Mouse (Mus musculus): ENCODE results near the gene Vmn1r55. TPM values are rescaled to one million over a fixed set of nuclear protein-coding genes. Genes with fewer than 3 reads are reported as not detected.
A peak's percentile ranks its signal among the peaks of the same experiment; 100 is the strongest.
"Not testable (repeated sequence)": the region's sequence is repeated elsewhere in the genome, so short reads cannot be mapped to it uniquely, and the experiment has no call there.

Gene Vmn1r55
- polyA plus RNA-seq, 1 experiment from 2014 or later, result 0.05 TPM

DNA sequence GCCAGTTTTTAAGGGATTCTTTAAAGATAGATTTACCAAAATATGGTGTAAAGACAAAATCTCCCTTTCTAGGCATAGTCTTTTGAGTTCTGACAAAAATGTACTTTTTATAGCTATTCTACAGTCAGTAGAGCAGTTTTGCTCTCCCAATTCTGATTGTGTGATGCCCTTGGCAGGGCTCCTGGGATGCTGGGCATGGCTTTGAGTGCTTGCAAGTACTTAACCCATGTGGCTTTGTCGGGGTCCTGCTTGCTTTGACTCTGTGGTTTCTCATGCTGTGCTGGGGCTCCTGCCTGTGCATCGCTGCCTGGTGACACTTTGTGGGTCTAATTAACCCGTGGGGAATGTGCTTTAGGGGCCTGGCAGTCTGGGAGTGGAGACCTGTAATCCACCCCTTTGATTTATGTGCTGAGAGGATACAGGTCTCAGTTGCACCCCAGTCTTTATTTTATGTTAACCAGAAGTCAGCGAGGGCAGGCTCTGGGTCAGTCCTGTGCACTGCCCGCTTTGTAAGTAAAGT is 62.5 kb downstream of the Vmn1r55 start:
- Histone ChIP-seq H3K36me3 (ENCODE audit: control insufficient read depth, insufficient read depth, low read length) (peaks cover 2% of the 10 kb centered on the region; the same call in 1 of the 2 replicates), H3K4me1 (replicated peaks; ENCODE audit: control insufficient read depth, insufficient read depth, low read length) (no peaks in the 10 kb centered on the region), H3K4me2 (replicated peaks; ENCODE audit: low read depth, low read length) (no peak overlapping the region), H3K9me3 (ENCODE audit: control insufficient read depth, low read length) (no peaks in the 10 kb centered on the region), H3K4me3 (ENCODE audit: low read depth, low read length) (no peak overlapping the region), H3K27ac (ENCODE audit: low read depth, low read length) (no peak overlapping the region), H3K9ac (ENCODE audit: low read depth, low read length) (no peak overlapping the region), H3K27me3 (ENCODE audit: control insufficient read depth, insufficient read depth, low read length) (no peaks in the 10 kb centered on the region)
- ATAC-seq (ENCODE audit: low FRiP score), result no peak
- 85% methylated on average over 5 of the region's 5 CpGs for WGBS
- DNase-seq (ENCODE audit: low spot score), result no peak

DNA sequence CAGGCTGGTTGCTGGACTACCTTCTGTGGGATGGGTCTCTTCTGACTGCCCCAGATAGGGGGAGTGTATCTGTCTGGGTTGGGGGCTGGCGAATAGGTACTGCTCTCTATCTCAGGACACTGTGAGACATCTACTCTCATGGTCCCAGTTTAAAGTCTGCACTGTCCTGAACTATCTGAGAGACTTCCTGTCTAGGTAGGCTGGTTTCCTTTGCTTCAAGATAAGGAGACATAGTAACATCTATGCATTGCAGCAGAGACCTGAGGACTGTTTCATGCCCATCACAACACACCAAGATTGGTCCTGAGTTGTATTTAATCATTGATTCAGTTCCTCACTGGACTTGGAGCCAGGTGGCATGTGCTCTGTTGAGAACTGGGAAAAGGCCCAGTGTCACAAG is 64.0 kb downstream of the Vmn1r55 start:
- H3K9ac ChIP-seq (ENCODE audit: low read depth, low read length), result no peak overlapping the region
- 100% methylated on average over 1 of the region's 1 CpGs for WGBS
- no peak overlapping the region for H3K4me3 ChIP-seq (ENCODE audit: low read depth, low read length)
- H3K27ac ChIP-seq (ENCODE audit: low read depth, low read length), result no peak overlapping the region
- DNase-seq (ENCODE audit: low spot score), result no peak
- no peak overlapping the region for H3K4me2 ChIP-seq (replicated peaks; ENCODE audit: low read depth, low read length)
- peaks cover 3% of the 10 kb centered on the region; the same call in 1 of the 2 replicates for H3K36me3 ChIP-seq (ENCODE audit: control insufficient read depth, insufficient read depth, low read length)
- ATAC-seq (ENCODE audit: low FRiP score), result no peak
- H3K4me1 ChIP-seq (replicated peaks; ENCODE audit: control insufficient read depth, insufficient read depth, low read length), result no peaks in the 10 kb centered on the region
- no peaks in the 10 kb centered on the region for H3K27me3 ChIP-seq (ENCODE audit: control insufficient read depth, insufficient read depth, low read length)
- no peaks in the 10 kb centered on the region for H3K9me3 ChIP-seq (ENCODE audit: control insufficient read depth, low read length)

DNA sequence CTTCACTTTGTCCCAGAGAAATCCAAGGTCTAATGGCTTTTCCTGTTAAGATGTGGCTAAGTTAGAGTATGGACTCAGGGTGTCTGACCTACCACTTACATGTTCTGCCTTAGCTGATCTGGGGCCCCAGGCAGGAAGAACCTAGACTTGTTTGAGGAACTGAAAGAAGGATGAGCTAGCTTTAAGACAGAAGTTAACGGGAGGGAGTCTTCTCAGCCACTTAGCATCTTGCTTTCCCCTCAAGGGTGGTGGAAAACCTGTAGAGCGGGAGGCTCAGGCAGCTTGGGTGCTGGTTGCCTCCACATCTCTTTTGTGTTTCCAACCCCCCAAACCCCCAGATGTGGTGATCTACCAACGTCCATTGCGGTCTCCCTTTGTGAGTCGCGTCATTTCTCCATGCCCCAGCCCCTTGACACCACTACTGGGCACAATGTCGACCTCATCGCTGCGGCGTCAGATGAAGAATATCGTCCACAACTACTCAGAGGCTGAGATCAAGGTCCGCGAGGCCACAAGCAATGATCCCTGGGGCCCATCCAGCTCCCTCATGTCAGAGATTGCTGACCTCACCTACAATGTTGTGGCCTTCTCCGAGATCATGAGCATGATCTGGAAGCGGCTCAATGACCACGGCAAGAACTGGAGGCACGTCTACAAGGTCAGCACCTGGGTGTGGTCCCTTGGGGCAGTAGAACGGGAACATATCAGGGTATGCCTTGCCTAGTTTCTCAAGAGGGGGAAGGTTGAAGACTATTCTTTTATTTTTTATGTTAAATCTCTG is 66.0 kb downstream of the Vmn1r55 start:
- Histone ChIP-seq H3K4me1 (replicated peaks; ENCODE audit: control insufficient read depth, insufficient read depth, low read length) (no peaks in the 10 kb centered on the region), H3K9me3 (ENCODE audit: control insufficient read depth, low read length) (no peaks in the 10 kb centered on the region), H3K27ac (ENCODE audit: low read depth, low read length) (no peak overlapping the region), H3K4me2 (replicated peaks; ENCODE audit: low read depth, low read length) (no peak overlapping the region), H3K27me3 (ENCODE audit: control insufficient read depth, insufficient read depth, low read length) (no peaks in the 10 kb centered on the region), H3K36me3 (ENCODE audit: control insufficient read depth, insufficient read depth, low read length) (peaks cover 5% of the 10 kb centered on the region; the same call in 1 of the 2 replicates), H3K4me3 (ENCODE audit: low read depth, low read length) (no peak overlapping the region), H3K9ac (ENCODE audit: low read depth, low read length) (no peak overlapping the region)
- WGBS, result 95% methylated on average over 18 of the region's 18 CpGs
- DNase-seq (ENCODE audit: low spot score) (no peak), ATAC-seq (ENCODE audit: low FRiP score) (no peak)

DNA sequence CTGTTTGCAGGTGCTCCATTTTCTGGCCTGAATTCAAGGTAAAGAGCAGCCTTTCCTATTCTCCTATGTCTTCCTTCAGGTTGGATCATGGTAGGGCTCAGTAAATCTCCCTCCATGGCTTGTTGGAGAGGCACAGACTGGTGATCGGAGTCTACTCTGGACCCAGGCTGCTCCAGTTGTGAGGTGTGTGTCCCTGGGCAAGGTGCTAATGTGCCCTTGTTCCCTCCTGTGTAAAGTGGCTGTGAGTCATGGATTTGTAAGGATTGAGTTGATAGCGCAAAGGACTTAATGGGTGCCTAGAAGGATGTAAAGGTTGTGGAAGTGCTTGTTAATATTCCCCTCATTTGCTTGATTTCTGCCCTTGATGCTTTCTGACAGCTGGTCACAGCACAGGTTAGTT is 67.5 kb downstream of the Vmn1r55 start:
- DNase-seq (ENCODE audit: low spot score) (no peak), ATAC-seq (ENCODE audit: low FRiP score) (no peak)
- no peak overlapping the region; the same call in 1 of the 2 replicates for H3K4me3 ChIP-seq (ENCODE audit: low read depth, low read length)
- WGBS, result 95% methylated on average over 2 of the region's 2 CpGs
- H3K27me3 ChIP-seq (ENCODE audit: control insufficient read depth, insufficient read depth, low read length), result no peaks in the 10 kb centered on the region
- no peaks in the 10 kb centered on the region for H3K4me1 ChIP-seq (replicated peaks; ENCODE audit: control insufficient read depth, insufficient read depth, low read length)
- no peak overlapping the region for H3K9ac ChIP-seq (ENCODE audit: low read depth, low read length)
- no peaks in the 10 kb centered on the region for H3K9me3 ChIP-seq (ENCODE audit: control insufficient read depth, low read length)
- peaks cover 5% of the 10 kb centered on the region; the same call in 1 of the 2 replicates for H3K36me3 ChIP-seq (ENCODE audit: control insufficient read depth, insufficient read depth, low read length)
- H3K4me2 ChIP-seq (replicated peaks; ENCODE audit: low read depth, low read length), result no peak overlapping the region
- no peak overlapping the region for H3K27ac ChIP-seq (ENCODE audit: low read depth, low read length)

DNA sequence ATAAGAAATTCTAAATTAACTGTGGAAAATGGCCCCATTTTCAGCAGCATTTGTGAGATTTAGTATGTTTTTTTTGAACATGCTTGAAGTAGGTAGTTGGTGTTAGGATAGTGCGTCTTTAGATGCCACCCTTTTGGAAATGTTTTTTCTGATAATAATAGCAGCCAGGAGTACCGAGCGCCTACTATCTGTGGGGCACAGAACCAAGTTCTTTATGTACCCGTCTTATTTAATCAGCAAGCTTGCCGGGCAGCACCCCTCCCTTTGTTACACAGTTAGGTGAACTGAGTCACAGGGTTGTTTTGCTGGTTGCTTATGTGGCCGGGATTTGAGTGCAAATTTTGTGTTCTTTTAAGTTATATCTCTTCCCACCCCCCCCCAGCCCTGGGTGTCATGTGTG is 68.2 kb downstream of the Vmn1r55 start:
- WGBS, result 76% methylated on average over 6 of the region's 6 CpGs
- Histone ChIP-seq H3K36me3 (ENCODE audit: control insufficient read depth, insufficient read depth, low read length) (peaks cover 10% of the 10 kb centered on the region), H3K9ac (ENCODE audit: low read depth, low read length) (0 out of 2 replicates have a peak overlapping the region, but pooled peaks have one; percentile 15)

DNA sequence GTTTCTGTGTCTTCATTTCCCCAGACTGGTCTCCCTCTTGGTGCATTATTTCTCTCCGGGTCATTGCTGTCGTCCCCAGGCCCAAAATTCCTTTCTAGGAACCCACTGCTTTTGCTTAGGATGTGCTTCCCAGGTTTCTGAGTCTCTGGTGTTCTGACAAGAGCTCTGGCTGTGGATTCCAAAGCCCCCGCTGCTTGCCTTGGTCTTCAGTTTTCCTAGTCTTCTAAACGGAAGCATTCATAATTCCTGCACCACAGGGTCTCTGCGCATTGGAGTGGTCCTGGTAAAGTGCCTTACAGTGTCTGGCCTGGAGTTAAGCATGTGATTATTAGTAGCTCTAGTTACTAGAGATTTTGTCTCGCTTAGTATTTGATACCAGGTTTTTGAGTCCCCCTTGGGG is 68.7 kb downstream of the Vmn1r55 start:
- no peak for ATAC-seq (ENCODE audit: low FRiP score)

More for the DNA sequence above, 68.2 kb downstream of the Vmn1r55 start:
- Histone ChIP-seq H3K4me3 (ENCODE audit: low read depth, low read length) (peak overlapping the region; percentile 99), H3K27ac (ENCODE audit: low read depth, low read length) (no peak overlapping the region), H3K27me3 (ENCODE audit: control insufficient read depth, insufficient read depth, low read length) (no peaks in the 10 kb centered on the region), H3K4me1 (replicated peaks; ENCODE audit: control insufficient read depth, insufficient read depth, low read length) (no peaks in the 10 kb centered on the region), H3K9me3 (ENCODE audit: control insufficient read depth, low read length) (no peaks in the 10 kb centered on the region), H3K4me2 (replicated peaks; ENCODE audit: low read depth, low read length) (peak overlapping the region; percentile 84)
- DNase-seq (ENCODE audit: low spot score), result no peak
- no peak for ATAC-seq (ENCODE audit: low FRiP score)

DNA sequence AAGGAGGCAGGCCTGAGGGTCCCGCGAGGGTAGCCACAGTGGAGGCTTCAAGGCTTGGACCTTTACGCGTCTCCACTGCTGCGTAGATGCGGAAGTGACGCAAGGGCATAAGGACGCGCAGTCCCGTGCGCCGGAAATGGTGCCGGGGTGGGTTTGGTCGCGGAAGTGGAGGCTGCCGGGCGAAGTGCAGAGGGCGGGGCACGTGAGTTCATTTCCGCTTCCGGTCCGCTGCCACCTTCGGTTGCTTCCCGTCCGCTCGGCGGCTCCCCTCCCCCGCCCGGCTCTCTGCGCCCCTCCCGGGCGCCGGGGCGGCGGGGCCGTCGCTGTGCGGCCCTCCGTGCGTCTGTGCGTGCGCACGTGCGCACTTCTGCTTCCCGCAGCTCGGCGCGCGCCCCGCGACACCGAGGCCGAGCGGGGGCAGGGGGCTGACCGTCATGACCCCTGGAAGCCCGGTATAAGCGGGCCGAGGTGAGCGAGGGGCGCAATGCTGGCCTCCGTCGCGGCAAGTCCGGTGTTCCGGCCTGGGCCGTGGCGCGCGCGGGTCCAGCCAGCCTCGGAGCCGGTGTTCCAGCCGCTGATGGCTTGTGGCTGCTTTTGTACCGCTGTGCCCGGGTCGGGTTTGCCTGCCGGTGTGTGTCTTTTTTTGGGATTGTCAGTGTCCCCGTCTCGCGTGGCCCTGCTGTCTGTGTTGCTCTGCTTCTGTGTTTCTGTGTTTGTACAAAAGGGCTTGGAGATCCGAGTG is 69.3 kb downstream of the Vmn1r55 start, which contains the start of gene Epn1:
Epn1 (plus strand) TSS at position 226 of the 742 bp plus-strand sequence.
- no peaks in the 10 kb centered on the region for H3K4me1 ChIP-seq (replicated peaks; ENCODE audit: control insufficient read depth, insufficient read depth, low read length)
- H3K36me3 ChIP-seq (ENCODE audit: control insufficient read depth, insufficient read depth, low read length), result peaks cover 12% of the 10 kb centered on the region
- ATAC-seq (ENCODE audit: low FRiP score), result peak; percentile 96
- peak within 1 kb of the TSS; percentile 84 for H3K4me2 ChIP-seq (replicated peaks; ENCODE audit: low read depth, low read length)
- peak within 1 kb of the TSS; percentile 97 for H3K9ac ChIP-seq (ENCODE audit: low read depth, low read length)
- no peaks in the 10 kb centered on the region for H3K9me3 ChIP-seq (ENCODE audit: control insufficient read depth, low read length)
- no peaks in the 10 kb centered on the region for H3K27me3 ChIP-seq (ENCODE audit: control insufficient read depth, insufficient read depth, low read length)
- WGBS, result under 1% methylated on average over 73 of the region's 81 CpGs
- peak within 1 kb of the TSS; percentile 85 for H3K27ac ChIP-seq (ENCODE audit: low read depth, low read length)
- peak; percentile 97 for DNase-seq (ENCODE audit: low spot score)
- peak within 1 kb of the TSS; percentile 99 for H3K4me3 ChIP-seq (ENCODE audit: low read depth, low read length)

More for the DNA sequence above, 68.7 kb downstream of the Vmn1r55 start:
- no peaks in the 10 kb centered on the region for H3K4me1 ChIP-seq (replicated peaks; ENCODE audit: control insufficient read depth, insufficient read depth, low read length)
- no peaks in the 10 kb centered on the region for H3K27me3 ChIP-seq (ENCODE audit: control insufficient read depth, insufficient read depth, low read length)
- no peak for DNase-seq (ENCODE audit: low spot score)
- WGBS, result 20% methylated on average over 6 of the region's 6 CpGs
- H3K36me3 ChIP-seq (ENCODE audit: control insufficient read depth, insufficient read depth, low read length), result peaks cover 12% of the 10 kb centered on the region
- H3K4me2 ChIP-seq (replicated peaks; ENCODE audit: low read depth, low read length), result peak overlapping the region; percentile 84
- peak overlapping the region; percentile 97 for H3K9ac ChIP-seq (ENCODE audit: low read depth, low read length)
- no peaks in the 10 kb centered on the region for H3K9me3 ChIP-seq (ENCODE audit: control insufficient read depth, low read length)
- H3K27ac ChIP-seq (ENCODE audit: low read depth, low read length), result 0 out of 2 replicates have a peak overlapping the region, but pooled peaks have one; percentile 30
- H3K4me3 ChIP-seq (ENCODE audit: low read depth, low read length), result peak overlapping the region; percentile 99

DNA sequence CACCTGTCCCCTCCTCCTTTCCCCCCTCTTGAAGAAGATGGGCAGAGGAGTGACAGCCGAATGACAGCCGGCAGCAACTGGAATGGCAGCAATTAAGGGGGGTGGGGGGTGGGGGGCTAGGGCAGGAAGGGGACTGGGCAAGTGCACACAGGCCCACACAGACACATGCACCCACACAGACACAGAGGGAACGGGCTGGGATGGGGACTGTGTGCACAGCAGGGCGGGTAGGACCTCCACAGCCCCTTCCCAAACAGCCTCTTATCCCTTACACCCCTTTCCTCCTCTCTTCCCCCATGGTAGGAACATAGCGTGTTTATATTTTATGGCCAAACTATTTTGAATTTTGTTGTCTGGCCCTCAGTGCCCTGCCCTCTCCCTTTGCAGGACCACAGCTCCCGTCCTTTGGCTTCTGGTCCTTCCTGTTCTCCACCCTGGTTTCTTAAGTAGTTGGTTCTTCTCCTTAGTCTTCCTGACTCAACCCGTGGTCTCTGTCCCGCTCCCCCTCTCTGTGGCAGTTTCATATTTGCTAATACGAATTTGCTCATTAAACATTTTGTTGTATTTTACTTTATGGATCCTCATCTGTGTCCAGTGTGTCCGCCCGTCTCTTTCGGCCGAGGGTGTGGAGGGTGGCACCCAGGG is 70.0 kb downstream of the Vmn1r55 start:
- not testable (repeated sequence) for H3K4me1 ChIP-seq (replicated peaks; ENCODE audit: control insufficient read depth, insufficient read depth, low read length); DNase-seq (ENCODE audit: low spot score); H3K9ac ChIP-seq (ENCODE audit: low read depth, low read length); H3K9me3 ChIP-seq (ENCODE audit: control insufficient read depth, low read length); H3K27me3 ChIP-seq (ENCODE audit: control insufficient read depth, insufficient read depth, low read length)
- 39% methylated on average over 7 of the region's 13 CpGs for WGBS
- H3K27ac ChIP-seq (ENCODE audit: low read depth, low read length), result peak overlapping the region; percentile 51; the same call in 1 of the 2 replicates
- H3K36me3 ChIP-seq (ENCODE audit: control insufficient read depth, insufficient read depth, low read length), result peaks cover 14% of the 10 kb centered on the region
- ATAC-seq (ENCODE audit: low FRiP score), result peak; percentile 59
- H3K4me3 ChIP-seq (ENCODE audit: low read depth, low read length), result peak overlapping the region; percentile 99
- peak overlapping the region; percentile 84; the same call in 1 of the 2 replicates for H3K4me2 ChIP-seq (replicated peaks; ENCODE audit: low read depth, low read length)

All from hindbrain, embryonic 11.5 days (tissue).